Mouse (Mus musculus) thymus, postnatal 0 days (tissue): ENCODE results near the gene Hsd17b14. TPM values are rescaled to one million over a fixed set of nuclear protein-coding genes. Genes with fewer than 3 reads are reported as not detected.
"Not testable (repeated sequence)": the region's sequence is repeated elsewhere in the genome, so short reads cannot be mapped to it uniquely, and the experiment has no call there.

Experiments
- DNase-seq: peaks from one replicate; pipeline ENCODE4 v3.0.0-alpha.2; 2015; ENCODE audit warnings: low spot score
- polyA plus RNA-seq: library from polyadenylated mRNA; unstranded; fragments of >200 nt; fragmentation: Nextera tagmentation; extraction: Ambion mirVana; gene quantifications from 2 replicates; pipeline ENCODE4 v1.2.1, GENCODE M21; 2015

The Hsd17b14 gene
- 1.1 and 1.2 TPM in 2 replicates for polyA plus RNA-seq

GRCm38 (mm10) chr7:45554744-45555143 lies at the start of gene Hsd17b14:
Hsd17b14 (plus strand) TSS chr7:45554893.
- no peak for DNase-seq

DNA sequence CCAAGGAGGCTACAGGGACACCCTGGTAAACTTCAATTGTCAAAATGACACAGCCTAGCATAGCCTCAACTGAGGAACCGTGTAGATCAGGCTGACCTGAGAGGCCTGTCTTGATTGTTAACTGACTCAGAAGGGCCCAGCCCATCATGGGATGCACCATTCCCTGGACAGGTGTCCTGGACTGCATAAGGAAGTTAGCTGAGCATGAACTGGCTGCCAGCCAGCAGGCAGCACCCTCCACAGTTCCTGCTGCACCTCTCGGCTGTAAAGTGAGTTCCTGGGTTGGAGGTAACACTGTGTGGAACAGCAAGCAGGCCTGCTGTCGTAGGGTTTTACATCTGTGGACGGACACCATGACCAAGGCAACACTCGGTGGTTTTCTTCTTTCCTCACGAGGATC lies 47.1 kb upstream of the Hsd17b14 start:
- DNase-seq, result no peak

DNA sequence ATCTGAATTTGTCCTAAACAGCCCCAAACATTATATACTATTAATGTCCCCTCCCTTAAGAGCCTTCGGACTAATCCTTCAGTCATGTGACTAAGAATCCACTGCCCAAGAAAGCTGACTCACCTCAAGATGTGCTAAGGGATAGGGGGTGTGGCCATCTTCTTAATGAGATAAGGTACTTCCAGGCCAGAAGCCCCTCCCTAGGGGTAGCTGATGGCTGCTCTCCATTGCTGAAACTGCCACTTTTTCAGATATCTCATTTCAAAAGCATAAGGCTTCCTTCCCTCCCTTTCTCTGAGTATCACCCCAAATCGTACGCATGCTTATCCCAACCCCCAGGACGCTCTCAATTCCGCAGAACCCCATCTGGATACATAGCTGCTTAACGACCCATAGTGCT lies 46.1 kb upstream of the Hsd17b14 start:
- no peak for DNase-seq

DNA sequence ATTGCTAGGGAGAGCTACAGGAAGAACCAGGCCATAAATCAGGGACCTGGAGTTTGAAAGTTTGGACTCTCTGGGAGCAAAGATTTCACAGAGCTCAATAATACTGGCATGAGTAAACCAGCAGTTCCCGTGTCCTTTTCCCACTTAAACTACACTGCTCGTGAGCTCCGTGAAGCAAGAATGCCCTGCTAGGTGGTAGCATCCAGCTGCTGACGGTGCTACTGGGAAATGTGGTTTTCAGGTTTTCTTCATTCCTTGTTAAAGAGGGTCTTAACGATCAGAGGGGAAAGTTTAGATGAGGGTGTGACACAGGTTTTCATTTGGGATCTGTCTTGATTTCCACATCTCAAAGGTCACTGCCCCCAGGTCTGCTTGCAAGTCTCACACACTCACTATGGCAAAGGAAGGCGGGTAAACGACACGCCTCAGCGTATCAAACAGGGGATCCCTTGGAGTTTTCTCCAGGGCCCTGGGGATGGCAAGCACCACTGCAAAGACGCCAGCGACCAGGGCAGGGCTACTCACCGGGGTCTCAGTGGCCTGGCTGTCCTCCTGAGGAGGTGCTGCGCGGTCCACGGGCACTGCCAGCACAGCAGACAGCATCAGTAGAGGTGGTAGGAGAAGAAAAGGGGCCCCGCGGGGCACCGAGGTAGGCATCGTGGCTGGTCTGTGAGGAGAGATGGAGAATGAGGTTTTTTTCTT lies 45.4 kb upstream of the Hsd17b14 start:
- DNase-seq, result no peak

- DNase-seq, result peak; percentile 93
These were observed 44.5 kb upstream of the Hsd17b14 start, which contains the start of gene Nucb1 for GRCm38 (mm10) chr7:45509912-45510787. Nucb1 (minus strand) TSS chr7:45510406.

GRCm38 (mm10) chr7:45514411-45514810 lies 40.3 kb upstream of the Hsd17b14 start:
- no peak for DNase-seq

DNA sequence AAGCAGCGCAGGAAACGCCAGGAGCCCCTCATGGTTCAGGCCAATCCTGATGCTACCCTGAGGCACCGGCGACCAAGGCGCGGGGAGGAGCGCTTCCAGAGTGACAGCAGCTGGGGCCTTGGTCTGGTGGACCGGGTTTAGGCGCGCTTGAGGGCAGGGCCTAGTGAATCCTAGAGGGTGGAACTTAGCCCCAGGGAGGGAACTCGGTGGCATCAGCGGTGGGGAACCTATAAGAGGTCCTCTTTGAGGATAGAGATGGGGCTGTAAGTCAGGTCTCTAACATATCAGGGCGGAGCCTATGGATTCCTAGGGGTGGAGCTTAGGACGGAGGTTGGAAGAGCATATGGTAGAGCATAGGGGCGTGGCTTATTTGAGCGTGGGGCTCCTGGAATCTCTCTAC lies 39.3 kb upstream of the Hsd17b14 start:
- peak; percentile 46 for DNase-seq

DNA sequence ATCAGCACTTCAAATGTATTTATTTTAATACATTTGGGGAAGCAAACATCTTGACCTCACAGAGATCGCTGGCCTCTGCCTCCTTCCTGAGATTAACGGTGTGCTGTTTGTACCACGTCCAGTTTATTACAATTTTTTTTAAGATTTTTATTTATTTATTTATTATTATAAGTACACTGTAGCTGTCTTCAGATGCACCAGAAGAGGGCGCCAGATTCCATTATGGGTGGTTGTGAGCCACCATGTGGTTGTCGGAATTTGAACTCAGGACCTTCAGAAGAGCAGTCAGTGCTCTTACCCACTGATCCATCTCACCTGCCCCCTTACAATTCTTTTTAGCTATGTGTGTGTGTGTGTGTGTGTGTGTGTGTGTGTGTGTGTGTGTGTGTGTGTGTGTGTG lies 37.8 kb upstream of the Hsd17b14 start:
- DNase-seq, result not testable (repeated sequence)

DNA sequence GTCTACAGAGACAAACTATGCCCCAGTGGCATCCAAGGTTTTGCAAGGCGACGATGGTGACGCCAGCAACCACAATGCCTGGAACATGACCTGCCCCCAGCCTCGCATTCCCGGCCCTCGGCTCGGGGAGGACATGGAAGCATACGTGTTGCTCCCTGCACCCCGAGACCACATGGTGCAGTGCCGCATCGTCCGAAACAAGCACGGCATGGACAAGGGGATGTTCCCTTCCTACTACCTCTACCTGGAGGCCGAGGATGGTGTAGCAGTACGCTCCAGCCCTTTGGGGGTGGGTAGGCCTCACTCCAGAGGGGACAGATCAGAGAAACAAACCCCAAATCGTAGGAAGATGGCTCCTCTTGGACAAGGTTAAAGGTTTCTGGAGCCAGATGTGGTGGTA lies 36.1 kb upstream of the Hsd17b14 start:
- DNase-seq, result no peak

DNA sequence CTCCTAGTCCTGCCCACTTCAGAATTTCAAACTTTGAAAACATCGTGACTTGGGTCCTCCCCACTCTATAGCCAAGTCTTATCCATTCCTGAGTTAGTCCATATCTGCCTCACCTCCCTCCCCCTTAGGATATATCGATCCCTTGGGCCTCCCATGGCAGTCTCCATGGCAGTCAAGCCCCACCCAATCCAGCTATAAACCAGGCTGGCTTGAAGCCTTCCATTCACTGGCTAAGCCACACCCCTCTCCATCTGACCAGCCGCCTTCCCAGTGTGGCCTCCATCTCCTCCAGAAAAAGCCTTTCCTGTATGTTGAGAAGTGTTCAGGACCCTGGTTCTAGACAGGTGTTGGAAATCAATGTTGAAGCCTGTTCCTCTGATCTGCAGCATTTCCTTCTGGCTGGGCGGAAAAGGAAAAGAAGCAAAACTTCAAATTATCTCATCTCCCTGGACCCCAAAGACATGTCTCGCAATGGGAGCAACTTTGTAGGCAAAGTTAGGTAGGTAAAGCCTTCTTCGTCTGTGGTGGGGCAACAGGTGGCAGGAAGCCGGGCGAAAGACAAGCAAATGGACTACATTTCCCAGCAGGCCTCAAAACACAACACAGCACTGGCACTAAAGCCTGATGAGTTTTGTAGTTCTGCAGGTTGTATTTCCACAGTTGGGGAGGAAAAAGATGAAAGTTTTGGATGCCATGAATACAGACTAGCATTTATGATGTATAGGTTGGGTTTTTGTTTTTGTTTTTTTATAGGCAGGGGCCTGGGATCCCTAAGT lies 35.2 kb upstream of the Hsd17b14 start:
- peak; percentile 69 for DNase-seq

- no peak for DNase-seq
These were observed 34.1 kb upstream of the Hsd17b14 start for GRCm38 (mm10) chr7:45520605-45521004.

DNA sequence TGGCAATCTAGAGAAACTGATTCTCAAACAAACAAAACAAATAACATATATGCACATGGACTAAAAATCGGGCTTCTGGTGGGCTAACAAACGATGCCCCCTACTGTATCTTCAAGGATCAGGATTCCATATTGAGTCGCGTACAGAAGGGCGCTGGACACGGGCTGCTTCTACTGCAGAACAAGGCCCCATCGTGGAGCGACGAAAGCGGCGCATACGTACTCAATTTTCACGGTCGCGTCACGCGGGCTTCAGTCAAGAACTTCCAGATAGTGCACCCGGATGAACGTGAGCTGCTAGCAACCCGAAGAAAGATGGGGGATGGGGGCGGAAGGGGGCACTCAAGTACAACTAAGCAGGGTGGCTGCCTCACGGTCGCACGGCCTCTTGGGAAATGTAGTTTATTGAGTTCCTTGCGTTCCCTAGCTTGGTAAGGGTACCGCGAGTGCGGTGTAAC lies 32.9 kb upstream of the Hsd17b14 start:
- peak; percentile 94 for DNase-seq

- DNase-seq, result no peak
These were observed 32.4 kb upstream of the Hsd17b14 start for GRCm38 (mm10) chr7:45522194-45522752.

DNA sequence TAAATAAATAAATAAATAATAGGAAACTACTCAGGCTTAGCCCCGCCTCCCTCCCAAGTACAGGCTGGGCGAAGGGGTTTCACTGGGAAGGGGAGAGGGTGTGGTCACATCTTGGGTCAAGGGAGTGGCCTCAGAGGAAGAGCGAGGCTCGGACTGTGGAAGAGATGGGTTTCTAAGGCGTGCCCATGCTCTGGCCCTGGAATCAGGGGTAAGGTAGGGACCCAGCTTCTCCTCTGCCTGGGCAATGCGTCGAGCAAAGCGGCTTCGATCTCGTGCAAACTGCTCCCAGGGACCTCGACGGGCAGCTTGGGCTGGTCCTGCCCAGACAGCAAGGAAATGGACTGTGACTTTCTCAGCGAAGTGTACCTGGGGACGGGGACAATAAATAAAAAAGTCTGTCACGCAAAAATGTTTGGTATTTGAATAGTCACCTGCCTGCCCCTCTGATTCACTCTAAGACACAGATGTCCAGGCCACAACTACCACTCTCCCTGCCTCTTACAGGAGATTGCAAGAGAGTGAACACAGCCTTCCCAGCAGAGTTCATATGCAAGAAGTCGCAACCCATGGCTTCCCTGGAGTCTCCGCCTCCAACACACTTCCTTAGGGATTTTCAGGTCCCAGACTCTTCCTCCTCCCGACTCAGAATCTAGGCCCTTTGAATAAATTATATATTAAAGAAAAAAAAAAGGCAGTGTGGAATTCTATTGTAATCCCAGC lies 31.6 kb upstream of the Hsd17b14 start:
- DNase-seq, result no peak

DNA sequence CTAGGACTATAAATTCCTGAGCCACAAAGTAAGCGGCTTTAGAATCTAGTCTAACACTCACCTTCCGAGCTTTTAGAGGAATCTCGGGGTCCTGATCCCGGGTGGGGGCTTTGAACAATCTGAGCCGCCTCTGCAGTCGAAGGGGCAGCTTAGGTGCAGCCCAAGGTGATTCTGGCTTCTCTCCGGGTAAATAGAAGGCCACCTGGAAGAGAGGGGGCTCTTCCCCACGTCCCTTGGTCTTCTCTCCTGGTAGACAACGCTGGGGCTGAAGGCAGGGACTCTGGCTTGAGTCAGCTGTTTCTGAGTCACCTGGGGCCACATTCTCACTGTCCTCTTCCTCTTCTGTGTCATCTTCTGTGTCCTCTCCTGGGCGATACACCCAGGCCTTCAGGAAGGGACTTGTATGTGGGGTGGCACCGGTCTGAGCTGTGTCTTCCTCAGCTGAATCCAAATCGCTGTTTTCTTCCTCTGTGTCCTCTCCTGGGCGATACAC lies 31.0 kb upstream of the Hsd17b14 start:
- no peak for DNase-seq

DNA sequence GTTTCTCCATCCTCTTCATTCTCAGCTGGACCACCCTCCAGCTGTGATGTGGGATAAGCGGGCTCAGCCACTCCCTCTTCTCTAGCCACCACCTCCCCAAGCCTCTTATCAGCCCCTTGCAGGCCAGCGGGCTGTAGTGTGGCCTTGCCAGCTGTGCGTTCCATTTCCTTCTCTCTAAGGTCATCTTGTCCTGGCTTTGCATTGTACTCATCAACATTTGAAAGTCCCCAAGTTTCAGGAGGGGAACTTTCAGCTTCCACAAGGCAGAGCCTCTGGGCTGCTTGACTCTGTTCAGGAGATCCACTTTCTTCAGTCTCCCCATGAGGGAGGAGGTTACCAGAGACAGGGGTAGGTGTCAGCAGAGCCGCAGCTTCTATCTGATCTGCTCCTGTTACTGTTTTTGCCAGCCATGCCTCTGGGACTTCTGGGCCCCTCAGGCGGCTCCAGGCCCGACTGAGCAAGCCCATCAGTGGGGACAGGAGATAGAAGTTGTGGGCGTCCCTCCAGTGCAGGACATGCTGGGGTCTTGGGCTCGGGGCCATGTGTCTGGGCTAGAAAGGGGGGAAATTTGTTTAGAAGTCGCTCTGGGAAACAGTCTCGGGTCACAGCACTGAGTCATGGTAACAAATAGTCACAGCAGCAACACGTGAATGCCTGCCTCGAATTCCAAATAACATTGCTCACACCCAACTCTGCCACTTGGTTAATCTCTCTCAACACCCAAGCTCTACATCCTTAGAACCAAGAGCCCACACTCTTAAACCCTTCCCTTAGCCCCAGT lies 29.7 kb upstream of the Hsd17b14 start:
- no peak for DNase-seq

DNA sequence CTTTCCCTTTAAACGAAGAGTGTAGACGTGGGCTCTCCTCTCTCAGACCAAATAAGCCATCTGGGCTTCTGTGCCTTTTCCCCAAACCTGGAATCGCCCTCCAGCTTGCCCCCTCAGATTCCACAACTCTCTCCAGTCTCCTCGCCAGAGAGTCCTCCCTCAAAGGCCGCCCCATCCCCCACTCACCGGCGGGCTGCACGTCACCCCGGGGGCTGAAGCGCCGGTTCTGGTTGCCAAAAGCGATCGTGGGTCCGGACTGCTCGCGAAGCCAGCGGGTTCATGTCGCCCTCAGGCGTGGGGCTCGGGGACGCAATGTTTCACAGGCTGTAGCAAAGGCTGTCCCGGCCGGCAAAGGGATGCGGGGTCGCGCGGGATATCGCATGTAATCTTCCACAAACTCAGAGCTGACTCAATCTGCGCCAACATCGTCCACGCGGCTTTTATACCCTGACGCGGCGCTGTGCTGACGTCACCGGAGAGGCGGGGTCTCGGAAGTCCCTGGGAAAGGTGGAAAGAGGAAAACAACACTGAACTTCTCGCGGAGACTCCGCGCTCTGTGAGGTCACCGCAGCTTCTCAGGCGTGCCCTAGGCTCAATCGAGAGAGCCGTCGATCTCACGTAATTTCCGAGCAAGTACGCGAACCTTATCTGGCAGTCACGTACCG lies 28.8 kb upstream of the Hsd17b14 start, which contains the start of the genes Ppp1r15a and Plekha4:
Ppp1r15a (minus strand) TSS at position 460 of the 665 bp plus-strand sequence.
Plekha4 (plus strand) TSS at position 522 of the 665 bp plus-strand sequence.
- peak; percentile 95 for DNase-seq

DNA sequence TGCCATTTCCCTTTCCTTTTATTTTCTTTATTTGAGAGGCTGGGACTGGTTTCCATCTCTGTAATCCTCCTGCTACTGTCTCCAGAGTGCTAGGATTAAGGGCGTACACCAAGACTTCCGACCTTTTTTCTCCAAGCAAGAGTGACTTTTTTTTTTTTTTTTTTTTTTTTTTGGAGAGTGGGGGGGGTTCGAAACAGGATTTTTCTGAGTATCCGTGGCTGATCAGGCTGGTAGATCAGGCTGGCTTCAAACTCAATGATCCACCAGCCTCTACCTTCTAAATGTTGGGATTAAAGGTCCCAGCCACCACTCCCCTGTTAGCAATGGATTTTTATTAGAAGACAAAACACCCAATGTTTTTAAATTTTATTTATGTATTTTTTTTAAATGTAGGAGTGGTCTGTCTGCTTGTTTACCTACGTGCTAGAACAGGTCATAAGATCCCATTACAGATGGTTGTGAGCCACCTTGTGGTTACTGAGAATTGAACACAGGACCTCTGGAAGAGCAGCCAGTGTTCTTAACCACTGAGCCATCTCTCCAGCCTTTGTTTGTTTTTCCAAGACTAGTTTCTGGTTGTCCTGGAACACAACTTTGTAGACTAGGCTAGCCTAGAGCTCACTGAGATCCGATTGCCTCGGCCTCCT lies 28.1 kb upstream of the Hsd17b14 start:
- peak; percentile 48 for DNase-seq
